Comparison of ENCODE assay signal across 9 mouse cellular contexts in genomic region chr12:79131178-79131675, GRCm38 (mm10). TPM values are rescaled to one million over a fixed set of nuclear protein-coding genes. Genes with fewer than 3 reads are reported as not detected.
DNase-seq lines count a peak whose midpoint lies in the region; ATAC-seq lines count a peak whose summit lies in the region.
"Had no signal": no experiment of that assay in that cellular context is flagged by ENCODE, and none has a peak within 500 bp of the region (broad histone marks: within the 10 kb centered on the region; RNA-seq: fewer than 3 reads in every experiment).

No protein-coding gene starts in this region.

- peak; percentile 33 for ATAC-seq in forebrain, embryonic 15.5 days (replicated peaks)

- H3K9me3 ChIP-seq in forebrain, embryonic 15.5 days = no peaks in the 10 kb centered on the region
- no peaks in the 10 kb centered on the region for H3K9me3 ChIP-seq in midbrain, embryonic 10.5 days (replicated peaks)

- peaks cover 7% of the 10 kb centered on the region for H3K4me1 ChIP-seq in forebrain, embryonic 15.5 days
- H3K4me1 ChIP-seq in midbrain, embryonic 10.5 days = peaks cover 15% of the 10 kb centered on the region

- H3K27ac ChIP-seq in forebrain, embryonic 15.5 days (replicated peaks) = 0 out of 2 replicates have a peak overlapping the region, but pooled peaks have one; percentile 1
- H3K27ac ChIP-seq in midbrain, embryonic 10.5 days (replicated peaks) = no peak overlapping the region

- no peaks in the 10 kb centered on the region for H3K36me3 ChIP-seq in forebrain, embryonic 15.5 days
- no peaks in the 10 kb centered on the region for H3K36me3 ChIP-seq in midbrain, embryonic 10.5 days

- H3K9ac ChIP-seq in forebrain, embryonic 15.5 days (replicated peaks) = peak overlapping the region; percentile 52

- H3K4me2 ChIP-seq in forebrain, embryonic 15.5 days (replicated peaks) = peak overlapping the region; percentile 79

- DNase-seq in layer of hippocampus, postnatal 10 days (ENCODE audit: low spot score in 2 of 2) = peak; percentile 9 to 15
- DNase-seq in layer of hippocampus, adult 8-10 months (ENCODE audit: low spot score in 2 of 2) = no peak
- peak; percentile 13 for DNase-seq in brain, adult 2 months (ENCODE audit: low read depth, low spot score)
- DNase-seq in midbrain, embryonic 10.5 days (ENCODE audit: low spot score) = no peak
- DNase-seq in gastrocnemius, adult 8-10 months (ENCODE audit: low spot score in 2 of 2) = no peak
- DNase-seq in ovary, postnatal 36 days (ENCODE audit: low spot score) = no peak
- DNase-seq in lung, postnatal 25 days (ENCODE audit: low spot score) = no peak

- 1% methylated on average over 22 of the region's 22 CpGs for WGBS in forebrain, embryonic 15.5 days
- under 1% methylated on average over 22 of the region's 22 CpGs for WGBS in midbrain, embryonic 10.5 days

- peaks cover 14% of the 10 kb centered on the region; the same call in 1 of the 2 replicates for H3K27me3 ChIP-seq in forebrain, embryonic 15.5 days
- H3K27me3 ChIP-seq in midbrain, embryonic 10.5 days (ENCODE audit: low read depth, poor library complexity, severe bottlenecking) = peaks cover 45% of the 10 kb centered on the region

- peak overlapping the region; percentile 46 for H3K4me3 ChIP-seq in forebrain, embryonic 15.5 days
- H3K4me3 ChIP-seq in midbrain, embryonic 10.5 days = peak overlapping the region; percentile 60

RNA-seq across cellular contexts. Expression of gene Arg2, which starts 0.7 kb away (rescaled TPM):
- total RNA-seq in layer of hippocampus, postnatal 10 days (2021) = 10 to 100 TPM; 10.4 to 11.4 TPM
- total RNA-seq in layer of hippocampus, adult 8-10 months (2022) = 1 to 10 TPM; 3.5 to 4.9 (median 3.8) TPM
- 13.9 and 15.3 TPM in 2 replicates for polyA plus RNA-seq in forebrain, embryonic 15.5 days (2015; fragmentation: Nextera tagmentation; extraction: Ambion mirVana)
- 0.72 and 2.5 TPM in 2 replicates for polyA plus RNA-seq in midbrain, embryonic 10.5 days (2016; fragmentation: Nextera tagmentation; extraction: Ambion mirVana)
- total RNA-seq in gastrocnemius, adult 8-10 months (2022) = not detected
- total RNA-seq: common myeloid progenitor, adult 5-6 weeks had no signal

RNA-seq across cellular contexts. Expression of gene Vti1b, which starts 41.2 kb away (rescaled TPM):
- total RNA-seq in layer of hippocampus, postnatal 10 days (2021) = 100 to 1,000 TPM; 137 to 139 TPM
- 100 to 1,000 TPM; 161 to 184 (median 167) TPM for total RNA-seq in layer of hippocampus, adult 8-10 months (2022)
- polyA plus RNA-seq in forebrain, embryonic 15.5 days (2015; fragmentation: Nextera tagmentation; extraction: Ambion mirVana) = 173 and 180 TPM in 2 replicates
- polyA plus RNA-seq in midbrain, embryonic 10.5 days (2016; fragmentation: Nextera tagmentation; extraction: Ambion mirVana) = 100 and 103 TPM in 2 replicates
- 100 to 1,000 TPM in 1 of 4 experiments, 10 to 100 TPM in 3; 89.4 to 121 (median 93.7) TPM for total RNA-seq in gastrocnemius, adult 8-10 months (2022)

RNA-seq across cellular contexts. Expression of gene Pigh, which starts 41.8 kb away (rescaled TPM):
- 10 to 100 TPM in 1 of 2 experiments, 1 to 10 TPM in 1; 9.9 to 10.8 TPM for total RNA-seq in layer of hippocampus, postnatal 10 days (2021)
- 10 to 100 TPM in 3 of 4 experiments, 1 to 10 TPM in 1; 9.9 to 12.7 (median 11.0) TPM for total RNA-seq in layer of hippocampus, adult 8-10 months (2022)
- polyA plus RNA-seq in forebrain, embryonic 15.5 days (2015; fragmentation: Nextera tagmentation; extraction: Ambion mirVana) = 18.5 and 21.6 TPM in 2 replicates
- polyA plus RNA-seq in midbrain, embryonic 10.5 days (2016; fragmentation: Nextera tagmentation; extraction: Ambion mirVana) = 32.3 and 36.8 TPM in 2 replicates
- 1 to 10 TPM; 1.6 to 2.3 (median 1.9) TPM for total RNA-seq in gastrocnemius, adult 8-10 months (2022)

Comparison
In these comparisons a context has a peak if more than half of its experiments do, and no peak if none do; other contexts are left out.
1. DNase-seq: peak in layer of hippocampus, postnatal 10 days (2 of 2) and brain, adult 2 months (single experiment); none in layer of hippocampus, adult 8-10 months (0 of 2), midbrain, embryonic 10.5 days (single experiment), gastrocnemius, adult 8-10 months (0 of 2), ovary, postnatal 36 days (single experiment) and lung, postnatal 25 days (single experiment).
2. RNA of gene Arg2, which starts 0.7 kb away (total RNA-seq): 10.4 to 11.4 TPM in layer of hippocampus, postnatal 10 days and 3.5 to 4.9 TPM in layer of hippocampus, adult 8-10 months; not detected in gastrocnemius, adult 8-10 months; every median in the first group is over 4 times any median in the second.